Mouse (Mus musculus) regulatory T cell (primary cell): ENCODE measurements around the gene Ctnna3.

Source experiments
- in situ Hi-C: fragments of 300-600 bp; cut with MboI, MseI; formaldehyde crosslinking; loops from one replicate; pipeline ENCODE4 v1.15.1; 2025; ENCODE audit warnings: high pct_unique_total_duplicates

The Ctnna3 gene

GRCm38 (mm10) chr10:63908878-63909277 lies 479.0 kb downstream of the Ctnna3 start:
- in situ Hi-C loops: no loop called here

GRCm38 (mm10) chr10:63927334-63927733 lies 497.4 kb downstream of the Ctnna3 start, which contains the start of gene Gm10118:
Gm10118 (minus strand) TSS chr10:63927434.
- in situ Hi-C loops: no loop called here

- in situ Hi-C loops: no loop called here
Observed at GRCm38 (mm10) chr10:63933946-63934345, 504.0 kb downstream of the Ctnna3 start.

GRCm38 (mm10) chr10:63945534-63945933 lies 515.6 kb downstream of the Ctnna3 start:
- in situ Hi-C loops: no loop called here

- in situ Hi-C loops: no loop called here
Observed at GRCm38 (mm10) chr10:63947266-63947665, 517.4 kb downstream of the Ctnna3 start.

- in situ Hi-C loops: no loop called here
Observed at GRCm38 (mm10) chr10:63950867-63951266, 521.0 kb downstream of the Ctnna3 start.

- in situ Hi-C loops: no loop called here
Observed at GRCm38 (mm10) chr10:63951481-63951880, 521.6 kb downstream of the Ctnna3 start.

GRCm38 (mm10) chr10:63954308-63954930 lies 524.5 kb downstream of the Ctnna3 start:
- in situ Hi-C loops: no loop called here

- in situ Hi-C loops: no loop called here
Observed at GRCm38 (mm10) chr10:63972300-63972699, 542.4 kb downstream of the Ctnna3 start.

- in situ Hi-C loops: no loop called here
Observed at GRCm38 (mm10) chr10:63978101-63978500, 548.2 kb downstream of the Ctnna3 start.

- in situ Hi-C loops: no loop called here
Observed at GRCm38 (mm10) chr10:63978535-63978934, 548.6 kb downstream of the Ctnna3 start.

GRCm38 (mm10) chr10:63978969-63979368 lies 549.1 kb downstream of the Ctnna3 start:
- in situ Hi-C loops: no loop called here

- in situ Hi-C loops: no loop called here
Observed at GRCm38 (mm10) chr10:63979410-63979809, 549.5 kb downstream of the Ctnna3 start.

GRCm38 (mm10) chr10:63985576-63985975 lies 555.7 kb downstream of the Ctnna3 start:
- in situ Hi-C loops: no loop called here

- in situ Hi-C loops: no loop called here
Observed at GRCm38 (mm10) chr10:63994251-63994650, 564.4 kb downstream of the Ctnna3 start.

GRCm38 (mm10) chr10:64001531-64001930 lies 571.6 kb downstream of the Ctnna3 start:
- in situ Hi-C loops: no loop called here

- in situ Hi-C loops: no loop called here
Observed at GRCm38 (mm10) chr10:64001996-64002395, 572.1 kb downstream of the Ctnna3 start.

- in situ Hi-C loops: no loop called here
Observed at GRCm38 (mm10) chr10:64020347-64020746, 590.4 kb downstream of the Ctnna3 start.

- in situ Hi-C loops: no loop called here
Observed at GRCm38 (mm10) chr10:64023340-64023739, 593.4 kb downstream of the Ctnna3 start.

- in situ Hi-C loops: no loop called here
Observed at GRCm38 (mm10) chr10:64030901-64031300, 601.0 kb downstream of the Ctnna3 start.

GRCm38 (mm10) chr10:64039760-64040535 lies 610.0 kb downstream of the Ctnna3 start:
- in situ Hi-C loops: no loop called here

GRCm38 (mm10) chr10:64041218-64041617 lies 611.3 kb downstream of the Ctnna3 start:
- in situ Hi-C loops: no loop called here

- in situ Hi-C loops: no loop called here
Observed at GRCm38 (mm10) chr10:64041892-64042291, 612.0 kb downstream of the Ctnna3 start.
